Mouse (Mus musculus) cerebellum, adult 11-12 months (tissue): ENCODE measurements at regions not wholly inside any gene's neighbourhood (a gene's known extent, or its start where the extent isn't known, plus 50 kb on each side); places are given as distances from the start of the nearest gene placed in this dataset.

ENCODE experiments used
- DNase-seq: peaks from one replicate; pipeline ENCODE4 v3.0.0; 2022

- no peak for DNase-seq
These were observed 1708.7 kb upstream of the Slc10a2 start for GRCm38 (mm10) chr8:6813816-6814215.

DNA sequence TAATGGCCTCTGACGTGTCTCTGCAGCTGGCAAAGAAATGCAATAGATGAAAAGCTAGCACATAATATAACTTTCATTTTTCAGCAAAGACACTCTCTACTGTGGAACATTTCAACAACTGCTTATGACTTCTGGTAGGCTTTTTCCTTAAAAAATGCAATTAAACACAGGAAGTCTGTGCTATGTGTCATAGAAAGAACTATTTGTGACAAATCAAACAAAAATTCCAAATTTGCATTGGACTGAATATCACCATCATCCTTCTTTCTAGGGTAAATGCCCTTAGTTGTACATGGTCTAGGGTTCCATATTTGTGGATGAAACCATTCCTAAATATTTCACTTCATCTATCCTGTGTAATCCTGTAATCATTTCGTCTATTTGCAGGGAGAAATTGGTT is 1702.0 kb upstream of the Slc10a2 start:
- DNase-seq, result no peak

GRCm38 (mm10) chr8:6803199-6803598 is 1698.0 kb upstream of the Slc10a2 start:
- DNase-seq, result no peak

GRCm38 (mm10) chr8:6801076-6801475 is 1695.9 kb upstream of the Slc10a2 start:
- DNase-seq, result no peak

GRCm38 (mm10) chr8:6789096-6789495 is 1683.9 kb upstream of the Slc10a2 start:
- DNase-seq, result no peak

DNA sequence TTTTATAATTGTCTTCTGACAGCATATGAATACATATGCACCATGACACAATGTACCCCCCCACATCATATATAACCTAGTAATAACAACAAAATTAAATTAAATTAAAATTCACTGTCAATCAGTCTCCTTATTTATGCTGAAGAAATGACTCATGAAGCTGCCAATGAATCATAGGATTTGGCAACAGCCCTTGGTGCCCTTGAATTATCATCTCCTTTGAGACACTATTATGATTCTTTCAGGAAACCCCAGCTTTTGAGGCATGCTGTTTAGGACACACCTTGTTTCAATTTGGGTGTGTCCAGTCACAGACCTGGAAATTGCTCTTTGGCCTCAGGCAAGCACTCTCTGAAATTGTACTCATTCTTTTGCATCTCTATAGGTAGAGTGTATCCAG is 1675.8 kb upstream of the Slc10a2 start:
- no peak for DNase-seq

DNA sequence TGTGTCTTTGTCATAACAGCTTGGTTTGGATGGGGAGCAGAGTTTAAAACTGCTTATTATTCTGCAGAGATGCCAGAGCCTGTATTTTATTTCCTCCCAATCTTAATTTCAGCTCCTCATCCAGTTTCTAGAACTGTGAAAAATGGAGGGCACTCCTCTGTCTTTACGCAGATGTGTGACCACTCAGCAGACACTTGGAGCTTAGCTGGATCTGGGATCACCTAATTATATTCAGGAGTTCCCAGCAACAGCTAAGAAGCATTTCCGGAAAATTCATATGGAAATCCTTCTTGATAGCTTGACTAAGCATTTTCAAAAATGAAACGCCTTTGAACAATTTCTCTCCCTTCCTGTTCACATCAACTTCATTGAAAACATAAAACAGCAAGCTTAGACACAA is 1670.0 kb upstream of the Slc10a2 start:
- DNase-seq, result no peak

DNA sequence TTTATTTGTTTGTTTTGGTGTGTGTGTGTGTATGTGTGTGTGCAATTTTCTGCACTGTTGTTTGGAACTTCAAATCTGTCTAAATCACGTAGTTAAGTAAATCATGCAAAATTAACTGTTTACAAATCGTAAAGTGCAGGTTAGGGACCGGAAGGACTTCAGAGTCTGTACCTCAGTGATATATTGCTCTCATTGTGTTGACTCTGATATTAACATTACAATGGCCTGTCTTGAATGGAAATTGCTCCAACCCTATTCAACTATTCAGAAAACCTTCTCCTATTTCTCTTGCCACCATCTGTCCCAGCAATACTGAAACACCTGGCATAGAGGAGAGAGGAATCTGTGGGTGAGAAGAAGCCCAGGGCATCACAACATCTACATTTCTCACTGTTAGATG is 1624.4 kb upstream of the Slc10a2 start:
- no peak for DNase-seq

DNA sequence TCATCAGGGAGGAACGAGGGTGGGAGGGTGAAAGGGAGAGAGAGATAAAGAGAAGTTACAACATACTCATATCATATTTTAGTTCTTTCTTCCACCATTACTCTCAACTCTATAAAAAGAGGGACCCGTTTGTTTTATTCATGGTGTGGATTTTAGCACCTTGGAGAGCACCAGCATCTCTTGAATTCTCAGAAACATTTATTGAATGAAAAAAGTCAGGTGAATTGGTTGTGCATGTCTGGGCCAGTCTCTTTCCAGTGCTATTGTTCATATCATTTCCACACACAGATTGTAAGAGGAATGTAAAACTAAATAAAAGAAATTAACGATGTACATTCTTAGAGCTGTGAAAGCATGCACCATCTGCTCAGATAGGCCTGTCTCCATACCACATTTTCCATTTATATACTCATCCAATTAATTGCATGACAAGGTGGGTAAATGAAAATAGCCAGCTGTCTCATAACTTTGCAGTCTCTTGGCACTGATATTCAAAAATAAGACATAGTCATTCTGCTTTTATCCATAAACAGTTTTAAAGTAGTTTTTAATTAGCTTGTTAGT is 1603.8 kb upstream of the Slc10a2 start:
- no peak for DNase-seq

GRCm38 (mm10) chr8:6688595-6688994 is 1583.4 kb upstream of the Slc10a2 start:
- no peak for DNase-seq

- DNase-seq, result no peak
These were observed 1553.7 kb upstream of the Slc10a2 start for GRCm38 (mm10) chr8:6658860-6659259.

DNA sequence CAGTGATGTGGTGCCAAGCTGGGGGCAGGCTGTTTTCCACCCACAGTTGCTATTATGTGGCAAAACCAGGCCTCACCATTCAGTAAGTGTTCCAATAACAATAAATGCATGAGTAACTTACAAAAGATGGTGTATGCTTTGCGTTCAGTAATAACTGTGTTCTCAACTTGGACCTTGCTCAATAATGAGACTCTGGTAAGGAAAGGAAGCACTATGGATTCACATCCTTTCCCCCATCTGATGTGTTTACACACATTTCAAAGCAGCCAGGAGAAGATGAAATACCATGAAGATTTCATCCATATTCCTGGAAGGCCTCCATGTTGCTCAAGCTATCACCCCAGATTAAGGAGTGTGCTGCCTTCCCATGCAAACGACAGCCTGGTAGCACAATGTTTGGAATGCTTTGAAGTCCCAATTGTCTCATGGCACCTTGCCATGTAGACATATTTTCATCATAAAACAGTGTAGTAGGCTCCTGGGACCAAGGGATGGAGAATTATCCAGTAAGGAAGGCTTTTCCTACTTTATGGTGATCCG is 1552.4 kb upstream of the Slc10a2 start:
- no peak for DNase-seq

DNA sequence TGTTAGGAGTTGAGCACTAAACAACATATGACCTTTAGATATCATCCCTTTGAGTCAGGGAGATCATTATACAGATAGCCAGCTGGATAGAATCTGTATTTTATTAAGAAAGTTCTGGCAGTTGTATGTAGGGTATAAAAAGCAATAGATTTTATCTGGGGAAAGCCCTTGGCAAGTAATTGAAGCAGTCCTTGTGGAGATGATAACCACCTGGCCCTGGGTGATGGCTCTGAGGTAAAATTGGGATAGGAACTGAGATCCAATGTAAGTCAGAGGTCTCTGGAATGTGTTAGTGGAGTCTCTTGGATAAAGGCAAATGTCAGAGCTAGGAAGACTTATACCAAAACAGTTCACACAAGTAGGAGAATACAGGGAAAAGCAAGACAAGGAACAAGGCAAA is 1547.0 kb upstream of the Slc10a2 start:
- DNase-seq, result no peak

GRCm38 (mm10) chr8:6648083-6648482 is 1542.9 kb upstream of the Slc10a2 start:
- no peak for DNase-seq

DNA sequence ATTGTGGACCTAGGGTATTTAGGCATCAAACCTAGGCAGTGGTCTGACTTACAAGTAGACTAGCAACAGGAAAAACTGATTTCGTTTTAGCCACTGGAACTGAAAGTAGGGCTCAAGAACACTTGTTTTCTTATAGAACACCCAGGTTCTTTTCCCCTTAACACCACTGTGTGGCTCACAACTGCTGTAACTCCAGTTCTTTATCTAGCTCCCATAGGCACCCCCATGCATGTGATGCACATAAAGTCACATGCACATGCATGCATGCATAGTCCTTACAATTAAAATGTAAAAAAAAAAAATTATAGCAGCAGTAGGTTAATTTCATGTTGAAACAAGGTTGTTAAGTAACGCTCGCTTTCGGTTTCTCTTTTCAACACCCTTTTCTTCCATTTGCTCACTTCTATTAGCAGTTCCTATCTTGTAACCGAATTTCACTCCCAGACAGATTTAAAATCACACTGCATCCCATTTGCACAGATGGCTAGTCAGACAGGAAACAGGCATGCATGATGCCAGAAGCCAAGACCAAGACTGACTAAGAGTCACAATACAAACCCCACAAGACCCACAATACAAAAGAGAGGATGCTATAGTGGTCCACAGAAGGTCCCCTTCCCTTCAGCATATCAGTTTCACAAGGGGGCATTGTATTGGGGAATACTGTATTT is 1540.3 kb upstream of the Slc10a2 start:
- no peak for DNase-seq

GRCm38 (mm10) chr8:6644396-6644795 is 1539.2 kb upstream of the Slc10a2 start:
- DNase-seq, result no peak

DNA sequence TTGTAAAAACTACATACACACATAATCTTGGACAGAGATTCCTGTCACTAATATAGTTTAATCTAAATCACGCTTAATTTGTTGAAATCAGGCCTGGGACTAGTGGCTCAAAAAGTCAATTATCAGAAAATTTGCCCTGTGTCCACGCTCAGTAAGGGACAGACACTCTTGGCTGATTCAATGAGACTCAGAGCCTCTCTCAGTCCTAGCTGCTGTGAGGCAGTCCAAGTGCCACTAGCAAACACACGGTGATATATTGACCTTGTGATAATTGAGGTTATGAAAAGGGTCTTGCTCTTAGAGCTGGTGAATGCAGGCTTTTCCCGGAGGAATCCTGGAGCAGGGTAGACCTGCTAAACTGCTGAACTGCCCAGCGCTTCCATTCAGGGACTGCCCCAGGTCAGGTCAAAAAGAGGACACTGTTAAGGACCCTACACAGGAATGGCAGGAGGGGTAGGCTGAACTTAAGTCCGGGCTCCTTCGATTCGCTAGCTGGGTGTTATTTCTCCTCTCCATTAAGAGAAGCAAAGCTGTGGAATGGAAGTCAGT is 1521.9 kb upstream of the Slc10a2 start:
- no peak for DNase-seq

GRCm38 (mm10) chr8:6608891-6609290 is 1503.7 kb upstream of the Slc10a2 start:
- DNase-seq, result no peak

DNA sequence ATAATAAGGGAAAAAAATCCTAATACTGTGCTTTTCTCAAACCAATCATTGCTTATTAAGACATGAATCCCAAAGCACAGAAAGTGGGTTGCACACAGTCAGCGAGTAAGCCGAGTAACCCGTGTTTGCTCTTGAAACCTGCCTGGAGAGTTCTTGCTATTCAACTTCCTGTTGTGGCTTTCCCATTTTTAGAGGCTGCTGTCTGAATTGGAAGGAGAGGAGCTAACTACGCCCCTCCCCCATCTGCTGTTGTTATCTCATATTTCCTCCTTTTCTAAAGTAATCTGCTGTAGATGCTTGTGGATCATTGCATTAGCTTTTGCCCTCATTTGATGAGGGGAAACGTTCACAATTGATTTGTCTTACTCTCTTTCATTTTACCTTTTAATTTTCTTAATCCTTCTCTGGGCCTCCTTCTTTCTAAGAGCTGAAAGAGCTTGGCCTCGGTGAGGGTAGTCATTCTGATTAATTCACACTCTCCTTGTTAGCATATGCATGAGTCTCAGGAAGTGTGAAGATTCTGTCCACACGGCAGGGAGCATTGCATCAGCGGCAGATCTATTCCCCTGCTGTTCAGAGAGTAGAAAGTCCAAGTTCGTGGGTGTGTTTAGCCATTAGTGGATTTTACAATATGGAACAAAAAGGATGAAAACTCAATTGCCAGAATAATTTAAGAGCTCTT is 1501.8 kb upstream of the Slc10a2 start:
- no peak for DNase-seq

- no peak for DNase-seq
These were observed 1499.2 kb upstream of the Slc10a2 start for GRCm38 (mm10) chr8:6604232-6604804.

DNA sequence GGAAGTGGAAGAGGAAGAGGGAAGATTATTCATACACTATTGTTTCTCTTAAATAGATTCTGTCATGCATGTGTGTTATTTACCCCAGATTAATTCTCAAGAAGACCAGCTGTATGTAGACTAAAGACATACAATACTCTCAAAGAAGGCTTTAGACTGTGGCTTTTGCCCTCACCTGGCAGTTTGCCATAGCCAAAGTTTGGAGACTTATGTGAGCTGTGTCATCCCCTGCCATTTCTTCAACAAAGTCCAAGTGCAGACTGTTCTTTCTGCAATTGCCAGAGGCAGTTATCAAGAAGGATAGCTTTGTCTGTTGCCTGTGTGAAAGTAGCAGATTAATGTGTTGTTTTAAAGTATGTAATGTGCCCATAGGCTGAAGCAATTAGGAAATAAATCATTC is 1485.0 kb upstream of the Slc10a2 start:
- DNase-seq, result no peak

GRCm38 (mm10) chr8:6583337-6584096 is 1478.4 kb upstream of the Slc10a2 start:
- DNase-seq, result no peak

DNA sequence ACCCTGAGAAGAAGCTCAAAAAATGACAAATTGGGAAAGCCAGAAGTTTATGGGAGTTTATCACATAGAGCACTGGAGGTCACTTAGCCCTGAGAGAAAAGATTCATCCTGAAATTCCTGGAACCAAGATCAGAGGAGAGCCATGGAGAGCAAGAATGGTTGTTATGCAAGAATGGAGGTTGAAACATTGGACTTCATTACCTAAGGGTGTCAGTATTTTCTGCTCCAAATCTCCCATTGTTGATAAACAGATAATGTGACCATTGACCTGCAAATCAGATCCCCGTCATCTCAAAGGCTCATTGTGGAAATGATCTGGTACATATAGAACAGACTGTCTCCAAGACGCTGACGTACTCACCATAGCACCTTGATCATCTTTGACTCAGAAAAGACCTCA is 1477.6 kb upstream of the Slc10a2 start:
- no peak for DNase-seq
